Mouse (Mus musculus) right cerebral cortex, postnatal 14 days (tissue): ENCODE results near the gene Cox11.

Experiments used
- DNase-seq: peaks from one replicate; pipeline ENCODE4 v3.0.0; 2022

Cox11 gene

GRCm38 (mm10) chr11:90665161-90665560 lies 27.2 kb downstream of the Cox11 start:
- peak; percentile 25 for DNase-seq

GRCm38 (mm10) chr11:90666144-90666757 lies 28.3 kb downstream of the Cox11 start:
- DNase-seq: no peak

- DNase-seq: no peak
Observed at GRCm38 (mm10) chr11:90666916-90667315, 28.9 kb downstream of the Cox11 start.

- DNase-seq: no peak
Observed at GRCm38 (mm10) chr11:90667325-90667724, 29.4 kb downstream of the Cox11 start.

- no peak for DNase-seq
Observed at GRCm38 (mm10) chr11:90675479-90676110, 37.6 kb downstream of the Cox11 start.

GRCm38 (mm10) chr11:90677027-90677426 lies 39.1 kb downstream of the Cox11 start:
- DNase-seq: no peak

GRCm38 (mm10) chr11:90677771-90678288 lies 39.9 kb downstream of the Cox11 start:
- DNase-seq: no peak

GRCm38 (mm10) chr11:90678582-90678981 lies 40.6 kb downstream of the Cox11 start:
- DNase-seq: no peak

GRCm38 (mm10) chr11:90681171-90681570 lies 43.2 kb downstream of the Cox11 start:
- DNase-seq: no peak

GRCm38 (mm10) chr11:90684765-90685164 lies 46.8 kb downstream of the Cox11 start:
- no peak for DNase-seq

GRCm38 (mm10) chr11:90685196-90685595 lies 47.2 kb downstream of the Cox11 start:
- DNase-seq: no peak

GRCm38 (mm10) chr11:90686287-90687025 lies 48.5 kb downstream of the Cox11 start:
- DNase-seq: no peak

GRCm38 (mm10) chr11:90687040-90687439 lies 49.1 kb downstream of the Cox11 start:
- no peak for DNase-seq

- peak; percentile 76 for DNase-seq
Observed at GRCm38 (mm10) chr11:90687460-90688416, 49.8 kb downstream of the Cox11 start, which contains the start of gene Tom1l1. Gene Tom1l1 (minus strand): TSS chr11:90688366.

GRCm38 (mm10) chr11:90690361-90690760 lies 52.4 kb downstream of the Cox11 start:
- DNase-seq: no peak

GRCm38 (mm10) chr11:90694206-90694605 lies 56.2 kb downstream of the Cox11 start:
- no peak for DNase-seq
